Mouse (Mus musculus) intestine, embryonic 16.5 days (tissue): ENCODE results near the gene Kat14. TPM values are rescaled to one million over a fixed set of nuclear protein-coding genes. Genes with fewer than 3 reads are reported as not detected.
A peak's percentile ranks its signal among the peaks of the same experiment; 100 is the strongest.

Source experiments
- ATAC-seq: fragments of 200-750 bp; cut with Nextera tagmentation; 2 replicates; pipeline ENCODE4 v1.8.0; 2017; ENCODE audit warnings: moderate TSS enrichment, moderate library complexity
- H3K27ac ChIP-seq: fragments of 300-500 bp; sonication (generic); 2 replicates; pipeline ENCODE4 v1.5.1; 2014; ENCODE audit warnings: mild to moderate bottlenecking, low read length
- H3K27me3 ChIP-seq: fragments of 300-500 bp; sonication (generic); replicated peaks from 2 replicates; pipeline ENCODE4 v1.6.1; 2014; ENCODE audit warnings: low read length, control low read depth, mixed read lengths; ENCODE audit not compliant: control insufficient read depth, insufficient read depth
- H3K36me3 ChIP-seq: fragments of 300-500 bp; sonication (generic); 2 replicates; pipeline ENCODE4 v1.6.1; 2014; ENCODE audit warnings: low read length, control low read depth; ENCODE audit not compliant: control insufficient read depth, insufficient read depth
- H3K4me1 ChIP-seq: fragments of 300-500 bp; sonication (generic); 2 replicates; pipeline ENCODE4 v1.6.1; 2014; ENCODE audit warnings: low read length, control low read depth, mixed read lengths; ENCODE audit not compliant: control insufficient read depth, insufficient read depth
- H3K4me2 ChIP-seq: fragments of 300-500 bp; sonication (generic); 2 replicates; pipeline ENCODE4 v1.6.1; 2014; ENCODE audit warnings: low read depth, low read length, control low read depth
- H3K4me3 ChIP-seq: fragments of 300-500 bp; sonication (generic); 2 replicates; pipeline ENCODE4 v1.5.1; 2014; ENCODE audit warnings: mild to moderate bottlenecking, low read length
- H3K9ac ChIP-seq: fragments of 300-500 bp; sonication (generic); 2 replicates; pipeline ENCODE4 v1.6.1; 2014; ENCODE audit warnings: low read depth, low read length
- H3K9me3 ChIP-seq: fragments of 300-500 bp; sonication (generic); 2 replicates; pipeline ENCODE4 v1.6.1; 2016; ENCODE audit warnings: low read length, control low read depth; ENCODE audit not compliant: control insufficient read depth
- WGBS: fragments of 180-500 bp; shearing (Covaris S2); extraction: QIAGEN DNeasy Blood & Tissue Kit; methylation state at CpG from one replicate; pipeline ENCODE4 v1.1.7; 2014; 5-methylcytosine and 5-hydroxymethylcytosine counted together
- polyA plus RNA-seq: library from polyadenylated mRNA; unstranded; fragments of >200 nt; fragmentation: Nextera tagmentation; extraction: Ambion mirVana; gene quantifications from 2 replicates; pipeline ENCODE4 v1.2.1, GENCODE M21; 2015

Gene Kat14
- polyA plus RNA-seq, 1 experiment from 2014 or later, result 45.5 TPM

GRCm38 (mm10) chr2:144400659-144401058, 31.9 kb downstream of the Kat14 start:
- Histone ChIP-seq H3K9me3 (no peaks in the 10 kb centered on the region), H3K27ac (no peak overlapping the region), H3K36me3 (peaks cover 21% of the 10 kb centered on the region), H3K27me3 (no peaks in the 10 kb centered on the region), H3K9ac (no peak overlapping the region), H3K4me2 (no peak overlapping the region), H3K4me1 (no peaks in the 10 kb centered on the region), H3K4me3 (no peak overlapping the region)
- no peak for ATAC-seq
- WGBS, result 88% methylated on average over 6 of the region's 6 CpGs

- 90% methylated on average over 4 of the region's 4 CpGs for WGBS
- no peak for ATAC-seq
- H3K4me3 ChIP-seq, result no peak overlapping the region
- H3K27ac ChIP-seq, result no peak overlapping the region
- no peaks in the 10 kb centered on the region for H3K27me3 ChIP-seq
- H3K4me1 ChIP-seq, result no peaks in the 10 kb centered on the region
- H3K4me2 ChIP-seq, result no peak overlapping the region
- H3K9me3 ChIP-seq, result no peaks in the 10 kb centered on the region
- peaks cover 16% of the 10 kb centered on the region for H3K36me3 ChIP-seq
- no peak overlapping the region for H3K9ac ChIP-seq
These were observed 40.3 kb downstream of the Kat14 start for GRCm38 (mm10) chr2:144409037-144409436.

- Histone ChIP-seq H3K4me1 (no peaks in the 10 kb centered on the region), H3K4me2 (no peak overlapping the region), H3K4me3 (no peak overlapping the region), H3K9me3 (no peaks in the 10 kb centered on the region), H3K9ac (no peak overlapping the region), H3K27ac (no peak overlapping the region), H3K27me3 (no peaks in the 10 kb centered on the region), H3K36me3 (peaks cover 8% of the 10 kb centered on the region; the same call in 1 of the 2 replicates)
- ATAC-seq, result no peak
- WGBS, result 77% methylated on average over 3 of the region's 3 CpGs
These were observed 41.8 kb downstream of the Kat14 start for GRCm38 (mm10) chr2:144410603-144411002.

DNA sequence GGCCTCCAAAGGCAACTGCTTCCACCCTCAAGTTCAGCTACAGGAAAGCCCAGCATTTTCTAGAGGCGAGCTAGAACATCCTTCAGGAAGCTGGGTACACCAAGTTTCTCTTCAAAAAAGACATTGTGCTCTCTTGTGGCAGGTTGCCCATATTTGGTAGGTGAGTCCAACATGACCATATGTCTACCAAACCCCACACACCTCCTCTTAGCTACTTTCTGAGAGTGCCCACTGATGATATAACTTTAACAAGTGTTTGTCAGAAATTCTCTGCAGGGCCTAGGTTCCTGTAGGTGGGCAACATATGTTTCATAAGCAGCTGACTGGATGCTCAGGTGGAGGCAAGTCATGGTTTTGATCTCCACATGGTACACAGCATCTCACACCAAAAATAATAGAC, 45.9 kb downstream of the Kat14 start:
- Histone ChIP-seq H3K9me3 (no peaks in the 10 kb centered on the region), H3K27me3 (no peaks in the 10 kb centered on the region), H3K9ac (no peak overlapping the region), H3K4me1 (no peaks in the 10 kb centered on the region), H3K4me3 (no peak overlapping the region), H3K36me3 (no peaks in the 10 kb centered on the region), H3K4me2 (no peak overlapping the region), H3K27ac (no peak overlapping the region)
- WGBS, result 96% methylated on average over 1 of the region's 1 CpGs
- ATAC-seq, result no peak

DNA sequence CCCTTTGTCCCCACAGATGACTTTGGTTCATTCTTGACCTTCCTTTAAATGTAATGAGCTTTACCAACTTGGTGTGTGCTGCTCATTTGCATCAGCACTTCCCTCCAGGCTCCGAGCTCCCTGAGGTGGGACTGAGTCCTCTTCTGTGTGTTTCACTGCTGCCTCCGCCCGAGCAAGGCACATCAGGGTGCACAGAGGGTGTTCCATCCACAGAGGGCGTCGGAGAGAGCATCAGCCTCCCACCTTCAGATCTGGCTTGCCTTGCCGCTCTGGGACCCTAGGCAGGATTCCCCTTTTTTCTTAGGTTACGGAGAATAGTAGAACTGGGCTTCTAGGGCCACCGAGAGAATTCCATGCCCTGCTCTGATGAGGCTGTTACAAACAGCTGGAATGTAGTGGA, 48.1 kb downstream of the Kat14 start:
- 50% methylated on average over 8 of the region's 8 CpGs for WGBS
- H3K36me3 ChIP-seq, result no peaks in the 10 kb centered on the region
- no peak overlapping the region for H3K4me3 ChIP-seq
- H3K9ac ChIP-seq, result no peak overlapping the region
- H3K27me3 ChIP-seq, result no peaks in the 10 kb centered on the region
- no peak overlapping the region for H3K27ac ChIP-seq
- H3K9me3 ChIP-seq, result no peaks in the 10 kb centered on the region
- ATAC-seq, result 0 out of 2 replicates have a peak, but pooled peaks have one; percentile 29
- no peaks in the 10 kb centered on the region for H3K4me1 ChIP-seq
- no peak overlapping the region for H3K4me2 ChIP-seq

GRCm38 (mm10) chr2:144418062-144418461, 49.3 kb downstream of the Kat14 start:
- 22% methylated on average over 2 of the region's 2 CpGs for WGBS
- Histone ChIP-seq H3K9ac (no peak overlapping the region), H3K4me3 (no peak overlapping the region), H3K9me3 (no peaks in the 10 kb centered on the region), H3K27me3 (no peaks in the 10 kb centered on the region), H3K4me2 (no peak overlapping the region), H3K4me1 (no peaks in the 10 kb centered on the region), H3K36me3 (no peaks in the 10 kb centered on the region), H3K27ac (no peak overlapping the region)
- 0 out of 2 replicates have a peak, but pooled peaks have one; percentile 37 for ATAC-seq

DNA sequence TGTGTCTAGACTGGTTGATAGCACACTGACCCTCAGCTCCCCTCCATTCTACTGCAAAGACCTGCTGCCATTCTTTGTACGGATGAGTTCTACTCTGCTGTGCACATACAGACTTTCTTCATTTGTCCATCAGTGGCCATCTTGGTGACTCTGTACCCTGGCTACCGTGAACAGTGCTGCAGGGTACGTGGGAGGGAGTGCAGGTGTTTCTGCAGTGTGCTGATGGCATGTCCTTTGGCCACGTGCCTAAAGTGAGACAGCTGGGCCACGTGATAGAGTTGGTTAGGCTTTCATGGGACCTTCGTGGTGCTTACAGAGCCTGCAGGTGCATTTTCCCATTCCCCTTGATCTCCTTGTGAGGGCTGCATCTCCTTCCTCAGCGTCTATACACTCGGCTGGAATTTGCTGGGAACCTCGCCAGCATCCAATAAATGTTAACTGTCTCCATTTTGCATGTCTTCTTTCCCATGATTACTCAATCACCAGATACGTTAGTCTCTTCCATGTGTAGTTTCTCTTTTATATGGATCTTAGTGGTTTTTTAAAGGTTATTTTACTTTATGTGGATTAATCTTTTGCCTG, 53.4 kb downstream of the Kat14 start:
- Histone ChIP-seq H3K4me3 (no peak overlapping the region), H3K36me3 (no peaks in the 10 kb centered on the region), H3K4me1 (no peaks in the 10 kb centered on the region), H3K9ac (no peak overlapping the region), H3K27ac (no peak overlapping the region), H3K27me3 (no peaks in the 10 kb centered on the region), H3K9me3 (no peaks in the 10 kb centered on the region), H3K4me2 (no peak overlapping the region)
- ATAC-seq, result peak; percentile 51
- 74% methylated on average over 10 of the region's 10 CpGs for WGBS

DNA sequence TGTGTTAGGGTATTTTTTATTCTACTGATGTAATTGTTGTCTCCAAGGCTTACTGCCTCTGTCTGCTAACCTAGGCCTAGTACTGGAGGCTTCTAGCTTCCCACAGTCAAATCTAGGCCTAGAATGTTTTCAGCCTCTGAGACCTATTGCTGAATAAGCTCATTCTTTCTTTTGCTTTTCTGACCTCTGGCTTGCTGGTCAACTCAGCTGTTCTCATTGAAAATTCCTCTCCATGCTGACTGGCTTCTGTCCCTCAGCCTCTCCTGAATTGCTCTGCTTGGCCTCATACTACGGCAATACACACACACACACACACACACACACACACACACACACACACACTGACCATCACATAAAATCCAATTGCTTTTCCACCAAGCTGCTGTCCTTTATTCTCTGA, 57.0 kb downstream of the Kat14 start:
- WGBS, result 50% methylated on average over 1 of the region's 1 CpGs
- no peak overlapping the region for H3K4me3 ChIP-seq
- H3K9ac ChIP-seq, result no peak overlapping the region
- H3K27ac ChIP-seq, result no peak overlapping the region
- peaks cover 13% of the 10 kb centered on the region for H3K4me1 ChIP-seq
- no peaks in the 10 kb centered on the region for H3K36me3 ChIP-seq
- ATAC-seq, result no peak
- no peak overlapping the region for H3K4me2 ChIP-seq
- no peaks in the 10 kb centered on the region for H3K27me3 ChIP-seq
- no peaks in the 10 kb centered on the region for H3K9me3 ChIP-seq

- H3K4me3 ChIP-seq, result no peak overlapping the region
- H3K9me3 ChIP-seq, result no peaks in the 10 kb centered on the region
- H3K27ac ChIP-seq, result peak overlapping the region; percentile 95
- peaks cover 13% of the 10 kb centered on the region for H3K4me1 ChIP-seq
- peak overlapping the region; percentile 41 for H3K9ac ChIP-seq
- ATAC-seq, result no peak
- H3K4me2 ChIP-seq, result peak overlapping the region; percentile 34
- WGBS, result 74% methylated on average over 5 of the region's 5 CpGs
- no peaks in the 10 kb centered on the region for H3K36me3 ChIP-seq
- H3K27me3 ChIP-seq, result no peaks in the 10 kb centered on the region
These were observed 59.1 kb downstream of the Kat14 start for GRCm38 (mm10) chr2:144427852-144428251.

GRCm38 (mm10) chr2:144428659-144429058, 59.9 kb downstream of the Kat14 start:
- H3K27me3 ChIP-seq, result no peaks in the 10 kb centered on the region
- no peaks in the 10 kb centered on the region for H3K36me3 ChIP-seq
- peak overlapping the region; percentile 41 for H3K9ac ChIP-seq
- peak overlapping the region; percentile 34 for H3K4me2 ChIP-seq
- peak; percentile 55 for ATAC-seq
- H3K27ac ChIP-seq, result peak overlapping the region; percentile 95
- peaks cover 13% of the 10 kb centered on the region for H3K4me1 ChIP-seq
- WGBS, result 69% methylated on average over 8 of the region's 8 CpGs
- no peaks in the 10 kb centered on the region for H3K9me3 ChIP-seq
- H3K4me3 ChIP-seq, result peak overlapping the region; percentile 17
